Mouse (Mus musculus): ENCODE measurements around the gene Tmem161a. TPM values are rescaled to one million over a fixed set of nuclear protein-coding genes. Genes with fewer than 3 reads are reported as not detected.

Tmem161a gene
- 44.1 and 50.8 TPM in 2 replicates for polyA plus RNA-seq (2014; fragmentation: Nextera tagmentation; extraction: Ambion mirVana)

GRCm38 (mm10) chr8:70172043-70172681, at the start of gene Tmem161a:
TSS of gene Tmem161a (plus strand) at chr8:70172356.
- Histone ChIP-seq H3K27ac (ENCODE audit: low read depth) (peak within 1 kb of the TSS; percentile 14; the same call in 1 of the 2 replicates), H3K9ac (ENCODE audit: low read length) (peak within 1 kb of the TSS; percentile 77), H3K4me2 (ENCODE audit: low read length) (peak within 1 kb of the TSS; percentile 62), H3K4me3 (ENCODE audit: low read depth, low read length) (peak within 1 kb of the TSS; percentile 75), H3K4me1 (replicated peaks; ENCODE audit: control insufficient read depth, insufficient read depth, low read length) (peaks cover 11% of the 10 kb centered on the region), H3K36me3 (ENCODE audit: control insufficient read depth, insufficient read depth, low read length) (peaks cover 7% of the 10 kb centered on the region; the same call in 1 of the 2 replicates), H3K27me3 (replicated peaks; ENCODE audit: control insufficient read depth, insufficient read depth, low read length) (no peaks in the 10 kb centered on the region; the same call in 1 of the 2 replicates), H3K9me3 (ENCODE audit: control insufficient read depth, low read length) (no peaks in the 10 kb centered on the region)
- 2% methylated on average over 27 of the region's 27 CpGs for WGBS
- DNase-seq (ENCODE audit: low spot score), result peak; percentile 94
- peak; percentile 97 for ATAC-seq (replicated peaks; ENCODE audit: low FRiP score, low TSS enrichment, low read depth)

GRCm38 (mm10) chr8:70122863-70123262, 49.3 kb upstream of the Tmem161a start:
- Histone ChIP-seq H3K4me1 (replicated peaks; ENCODE audit: control insufficient read depth, insufficient read depth, low read length) (no peaks in the 10 kb centered on the region), H3K4me3 (ENCODE audit: low read depth, low read length) (no peak overlapping the region), H3K27me3 (replicated peaks; ENCODE audit: control insufficient read depth, insufficient read depth, low read length) (peaks cover 28% of the 10 kb centered on the region), H3K36me3 (ENCODE audit: control insufficient read depth, insufficient read depth, low read length) (no peaks in the 10 kb centered on the region), H3K27ac (ENCODE audit: low read depth) (no peak overlapping the region), H3K9me3 (ENCODE audit: control insufficient read depth, low read length) (no peaks in the 10 kb centered on the region), H3K4me2 (ENCODE audit: low read length) (no peak overlapping the region), H3K9ac (ENCODE audit: low read length) (no peak overlapping the region)
- DNase-seq (ENCODE audit: low spot score) (no peak), ATAC-seq (replicated peaks; ENCODE audit: low FRiP score, low TSS enrichment, low read depth) (no peak)
- 38% methylated on average over 2 of the region's 2 CpGs for WGBS

GRCm38 (mm10) chr8:70124992-70125391, 47.2 kb upstream of the Tmem161a start:
- ATAC-seq (replicated peaks; ENCODE audit: low FRiP score, low TSS enrichment, low read depth) (no peak), DNase-seq (ENCODE audit: low spot score) (no peak)
- H3K27me3 ChIP-seq (replicated peaks; ENCODE audit: control insufficient read depth, insufficient read depth, low read length), result peaks cover 6% of the 10 kb centered on the region
- WGBS, result 69% methylated on average over 8 of the region's 8 CpGs
- no peak overlapping the region for H3K27ac ChIP-seq (ENCODE audit: low read depth)
- H3K36me3 ChIP-seq (ENCODE audit: control insufficient read depth, insufficient read depth, low read length), result no peaks in the 10 kb centered on the region
- H3K9me3 ChIP-seq (ENCODE audit: control insufficient read depth, low read length), result no peaks in the 10 kb centered on the region
- no peak overlapping the region for H3K4me2 ChIP-seq (ENCODE audit: low read length)
- no peak overlapping the region for H3K4me3 ChIP-seq (ENCODE audit: low read depth, low read length)
- no peak overlapping the region for H3K9ac ChIP-seq (ENCODE audit: low read length)
- H3K4me1 ChIP-seq (replicated peaks; ENCODE audit: control insufficient read depth, insufficient read depth, low read length), result no peaks in the 10 kb centered on the region; the same call in 1 of the 2 replicates

- no peaks in the 10 kb centered on the region for H3K9me3 ChIP-seq (ENCODE audit: control insufficient read depth, low read length)
- no peak overlapping the region for H3K4me2 ChIP-seq (ENCODE audit: low read length)
- no peak overlapping the region for H3K9ac ChIP-seq (ENCODE audit: low read length)
- ATAC-seq (replicated peaks; ENCODE audit: low FRiP score, low TSS enrichment, low read depth) (no peak), DNase-seq (ENCODE audit: low spot score) (no peak)
- no peak overlapping the region for H3K4me3 ChIP-seq (ENCODE audit: low read depth, low read length)
- peaks cover 10% of the 10 kb centered on the region for H3K36me3 ChIP-seq (ENCODE audit: control insufficient read depth, insufficient read depth, low read length)
- H3K27me3 ChIP-seq (replicated peaks; ENCODE audit: control insufficient read depth, insufficient read depth, low read length), result 0 out of 2 replicates have a peak, but pooled peaks cover 2% of the 10 kb centered on the region
- H3K4me1 ChIP-seq (replicated peaks; ENCODE audit: control insufficient read depth, insufficient read depth, low read length), result peaks cover 6% of the 10 kb centered on the region; the same call in 1 of the 2 replicates
- H3K27ac ChIP-seq (ENCODE audit: low read depth), result no peak overlapping the region
- 71% methylated on average over 3 of the region's 3 CpGs for WGBS
Measured at GRCm38 (mm10) chr8:70128435-70128834, 43.7 kb upstream of the Tmem161a start.

- Histone ChIP-seq H3K27ac (ENCODE audit: low read depth) (no peak overlapping the region), H3K36me3 (ENCODE audit: control insufficient read depth, insufficient read depth, low read length) (peaks cover 20% of the 10 kb centered on the region), H3K4me3 (ENCODE audit: low read depth, low read length) (no peak overlapping the region), H3K4me2 (ENCODE audit: low read length) (no peak overlapping the region), H3K9ac (ENCODE audit: low read length) (no peak overlapping the region), H3K4me1 (replicated peaks; ENCODE audit: control insufficient read depth, insufficient read depth, low read length) (peaks cover 6% of the 10 kb centered on the region; the same call in 1 of the 2 replicates), H3K27me3 (replicated peaks; ENCODE audit: control insufficient read depth, insufficient read depth, low read length) (0 out of 2 replicates have a peak, but pooled peaks cover 2% of the 10 kb centered on the region), H3K9me3 (ENCODE audit: control insufficient read depth, low read length) (no peaks in the 10 kb centered on the region)
- 62% methylated on average over 9 of the region's 9 CpGs for WGBS
- DNase-seq (ENCODE audit: low spot score) (no peak), ATAC-seq (replicated peaks; ENCODE audit: low FRiP score, low TSS enrichment, low read depth) (no peak)
Measured at GRCm38 (mm10) chr8:70129309-70129952, 42.7 kb upstream of the Tmem161a start.

- 80% methylated on average over 3 of the region's 3 CpGs for WGBS
- Histone ChIP-seq H3K27ac (ENCODE audit: low read depth) (no peak overlapping the region), H3K9ac (ENCODE audit: low read length) (no peak overlapping the region)
Measured at GRCm38 (mm10) chr8:70130066-70130465, 42.1 kb upstream of the Tmem161a start.

GRCm38 (mm10) chr8:70131166-70131883, 40.8 kb upstream of the Tmem161a start, which contains the start of gene Nr2c2ap:
TSS of gene Nr2c2ap (plus strand) at chr8:70131333.
- Histone ChIP-seq H3K4me1 (replicated peaks; ENCODE audit: control insufficient read depth, insufficient read depth, low read length) (peaks cover 6% of the 10 kb centered on the region; the same call in 1 of the 2 replicates), H3K27me3 (replicated peaks; ENCODE audit: control insufficient read depth, insufficient read depth, low read length) (no peaks in the 10 kb centered on the region), H3K4me2 (ENCODE audit: low read length) (peak within 1 kb of the TSS; percentile 60), H3K4me3 (ENCODE audit: low read depth, low read length) (peak within 1 kb of the TSS; percentile 61), H3K27ac (ENCODE audit: low read depth) (0 out of 2 replicates have a peak within 1 kb of the TSS, but pooled peaks have one; percentile 17), H3K9me3 (ENCODE audit: control insufficient read depth, low read length) (no peaks in the 10 kb centered on the region), H3K36me3 (ENCODE audit: control insufficient read depth, insufficient read depth, low read length) (peaks cover 38% of the 10 kb centered on the region), H3K9ac (ENCODE audit: low read length) (peak within 1 kb of the TSS; percentile 60)
- ATAC-seq (replicated peaks; ENCODE audit: low FRiP score, low TSS enrichment, low read depth), result peak; percentile 89
- WGBS, result under 1% methylated on average over 37 of the region's 37 CpGs
- DNase-seq (ENCODE audit: low spot score), result peak; percentile 87

More at GRCm38 (mm10) chr8:70130066-70130465, 42.1 kb upstream of the Tmem161a start:
- ATAC-seq (replicated peaks; ENCODE audit: low FRiP score, low TSS enrichment, low read depth) (no peak), DNase-seq (ENCODE audit: low spot score) (no peak)
- H3K4me2 ChIP-seq (ENCODE audit: low read length), result no peak overlapping the region
- peaks cover 6% of the 10 kb centered on the region; the same call in 1 of the 2 replicates for H3K4me1 ChIP-seq (replicated peaks; ENCODE audit: control insufficient read depth, insufficient read depth, low read length)
- no peak overlapping the region for H3K4me3 ChIP-seq (ENCODE audit: low read depth, low read length)
- H3K27me3 ChIP-seq (replicated peaks; ENCODE audit: control insufficient read depth, insufficient read depth, low read length), result 0 out of 2 replicates have a peak, but pooled peaks cover 1% of the 10 kb centered on the region
- peaks cover 26% of the 10 kb centered on the region for H3K36me3 ChIP-seq (ENCODE audit: control insufficient read depth, insufficient read depth, low read length)
- H3K9me3 ChIP-seq (ENCODE audit: control insufficient read depth, low read length), result no peaks in the 10 kb centered on the region

- no peak overlapping the region for H3K4me2 ChIP-seq (ENCODE audit: low read length)
Measured at GRCm38 (mm10) chr8:70134086-70134485, 38.1 kb upstream of the Tmem161a start.

More at GRCm38 (mm10) chr8:70134086-70134485, 38.1 kb upstream of the Tmem161a start:
- DNase-seq (ENCODE audit: low spot score) (no peak), ATAC-seq (replicated peaks; ENCODE audit: low FRiP score, low TSS enrichment, low read depth) (no peak)
- Histone ChIP-seq H3K9me3 (ENCODE audit: control insufficient read depth, low read length) (no peaks in the 10 kb centered on the region), H3K27me3 (replicated peaks; ENCODE audit: control insufficient read depth, insufficient read depth, low read length) (no peaks in the 10 kb centered on the region), H3K4me3 (ENCODE audit: low read depth, low read length) (no peak overlapping the region), H3K4me1 (replicated peaks; ENCODE audit: control insufficient read depth, insufficient read depth, low read length) (peaks cover 13% of the 10 kb centered on the region), H3K27ac (ENCODE audit: low read depth) (no peak overlapping the region), H3K9ac (ENCODE audit: low read length) (no peak overlapping the region), H3K36me3 (ENCODE audit: control insufficient read depth, insufficient read depth, low read length) (peaks cover 44% of the 10 kb centered on the region)
- WGBS, result 93% methylated on average over 5 of the region's 5 CpGs

All from intestine, embryonic 14.5 days (tissue).